Mouse (Mus musculus) embryonic fibroblast, embryonic 13.5 days (primary cell): ENCODE data around the gene Sympk.

Experiments used
- CTCF ChIP-seq: IDR thresholded peaks from 2 replicates; pipeline ENCODE4 v1.5.1; 2011; ENCODE audit warnings: mild to moderate bottlenecking, control low read depth, low read length, moderate library complexity, borderline replicate concordance; ENCODE audit not compliant: insufficient read depth
- POLR2A ChIP-seq: IDR thresholded peaks from 2 replicates; pipeline ENCODE4 v1.6.1; 2011; ENCODE audit warnings: low read depth, mild to moderate bottlenecking, control low read depth, low read length, moderate library complexity

DNA sequence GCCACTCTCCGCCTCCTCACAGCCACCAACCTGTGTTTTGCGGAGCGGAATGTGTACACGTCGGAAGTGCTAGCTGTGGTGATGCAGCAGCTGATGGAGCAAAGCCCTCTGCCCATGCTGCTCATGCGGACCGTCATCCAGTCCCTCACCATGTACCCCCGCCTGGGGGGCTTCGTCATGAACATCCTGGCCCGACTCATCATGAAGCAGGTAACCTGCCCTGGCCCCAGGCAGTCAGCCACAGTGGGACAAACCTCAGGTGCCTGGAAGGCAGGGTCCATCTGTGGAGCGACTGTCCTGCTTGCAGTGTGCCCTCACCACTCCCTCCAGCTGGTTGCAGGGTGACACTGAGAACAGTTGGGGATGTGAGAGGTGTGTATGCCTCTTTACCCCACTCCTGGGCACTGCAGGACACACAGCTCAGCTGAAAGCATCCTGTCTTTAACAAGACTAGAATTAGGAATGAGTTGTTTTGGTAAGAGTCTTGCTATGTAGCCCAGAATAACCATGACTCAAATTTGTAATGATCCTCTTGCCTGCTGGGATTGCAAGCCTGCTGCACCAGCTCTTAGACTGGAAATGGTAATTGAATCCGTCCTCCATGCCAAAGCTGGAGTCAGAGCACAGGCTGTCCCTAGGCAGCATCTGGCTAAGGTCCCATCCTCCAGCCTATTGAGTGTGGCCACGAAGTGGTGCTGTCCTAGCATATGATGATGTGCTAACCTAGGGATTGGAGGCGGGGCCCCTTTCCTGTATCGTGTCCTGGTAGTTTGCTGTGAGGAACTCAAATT, 28.4 kb downstream of the Sympk start:
- TF ChIP-seq POLR2A (no peak), CTCF (no peak)
